Mouse (Mus musculus): ENCODE results near the gene Edil3. TPM values are rescaled to one million over a fixed set of nuclear protein-coding genes. Genes with fewer than 3 reads are reported as not detected.

Edil3 gene
- polyA plus RNA-seq, 1 experiment = not detected

- Histone ChIP-seq H3K4me3 (replicated peaks) (no peak overlapping the region), H3K9me3 (ENCODE audit: control insufficient read depth, low read length) (no peaks in the 10 kb centered on the region), H3K4me1 (ENCODE audit: control insufficient read depth) (no peaks in the 10 kb centered on the region), H3K27me3 (ENCODE audit: control insufficient read depth) (no peaks in the 10 kb centered on the region), H3K36me3 (ENCODE audit: control insufficient read depth) (no peaks in the 10 kb centered on the region)
- TF ChIP-seq TAL1 (IDR thresholded peaks at IDR 0.05; ENCODE audit: low read length) (no peak), GATA1 (IDR thresholded peaks at IDR 0.05; ENCODE audit: low read length) (no peak)
These were observed 537.1 kb downstream of the Edil3 start for GRCm38 (mm10) chr13:89358407-89358806.

- Histone ChIP-seq H3K9me3 (ENCODE audit: control insufficient read depth, low read length) (no peaks in the 10 kb centered on the region), H3K36me3 (ENCODE audit: control insufficient read depth) (no peaks in the 10 kb centered on the region), H3K4me3 (replicated peaks) (no peak overlapping the region)
These were observed 541.0 kb downstream of the Edil3 start for GRCm38 (mm10) chr13:89362274-89362673.

GRCm38 (mm10) chr13:89371253-89371652 lies 550.0 kb downstream of the Edil3 start:
- no peaks in the 10 kb centered on the region for H3K4me1 ChIP-seq (ENCODE audit: control insufficient read depth)
- TF ChIP-seq GATA1 (IDR thresholded peaks at IDR 0.05; ENCODE audit: low read length) (no peak), TAL1 (IDR thresholded peaks at IDR 0.05; ENCODE audit: low read length) (no peak)
- no peaks in the 10 kb centered on the region for H3K36me3 ChIP-seq (ENCODE audit: control insufficient read depth)
- H3K9me3 ChIP-seq (ENCODE audit: control insufficient read depth, low read length) = no peaks in the 10 kb centered on the region
- no peaks in the 10 kb centered on the region for H3K27me3 ChIP-seq (ENCODE audit: control insufficient read depth)
- no peak overlapping the region for H3K4me3 ChIP-seq (replicated peaks)

More at GRCm38 (mm10) chr13:89362274-89362673, 541.0 kb downstream of the Edil3 start:
- Histone ChIP-seq H3K4me1 (ENCODE audit: control insufficient read depth) (no peaks in the 10 kb centered on the region), H3K27me3 (ENCODE audit: control insufficient read depth) (no peaks in the 10 kb centered on the region)
- TF ChIP-seq TAL1 (IDR thresholded peaks at IDR 0.05; ENCODE audit: low read length) = no peak
- TF ChIP-seq GATA1 (IDR thresholded peaks at IDR 0.05; ENCODE audit: low read length) = no peak

- no peaks in the 10 kb centered on the region for H3K4me1 ChIP-seq (ENCODE audit: control insufficient read depth)
- no peak overlapping the region for H3K4me3 ChIP-seq (replicated peaks)
- H3K36me3 ChIP-seq (ENCODE audit: control insufficient read depth) = no peaks in the 10 kb centered on the region
- TF ChIP-seq TAL1 (IDR thresholded peaks at IDR 0.05; ENCODE audit: low read length) = no peak
- no peak for TF ChIP-seq GATA1 (IDR thresholded peaks at IDR 0.05; ENCODE audit: low read length)
- no peaks in the 10 kb centered on the region for H3K27me3 ChIP-seq (ENCODE audit: control insufficient read depth)
- no peaks in the 10 kb centered on the region for H3K9me3 ChIP-seq (ENCODE audit: control insufficient read depth, low read length)
These were observed 550.5 kb downstream of the Edil3 start for GRCm38 (mm10) chr13:89371656-89372240.

Data from erythroblast, embryonic 14.5 days (primary cell).